Mouse (Mus musculus) E14TG2a.4 (cell line): ENCODE results near the gene Prodh2.

Source experiments
- H3K27me3 ChIP-seq: 2 replicates; pipeline ENCODE4 v1.6.1; 2014; ENCODE audit warnings: low read length, control low read depth; ENCODE audit not compliant: insufficient read depth
- H3K36me3 ChIP-seq: 2 replicates; pipeline ENCODE4 v1.6.1; 2014; ENCODE audit warnings: low read length, control low read depth; ENCODE audit not compliant: insufficient read depth
- H3K4me1 ChIP-seq: replicated peaks from 2 replicates; pipeline ENCODE4 v1.6.1; 2014; ENCODE audit warnings: low read depth, low read length, control low read depth
- H3K4me3 ChIP-seq: replicated peaks from 2 replicates; pipeline ENCODE4 v1.5.1; 2014; ENCODE audit warnings: mild to moderate bottlenecking, low read length
- H3K9me3 ChIP-seq: 2 replicates; pipeline ENCODE4 v1.6.1; 2014; ENCODE audit warnings: low read length, control low read depth
- CTCF ChIP-seq: conservative IDR thresholded peaks from 2 replicates; pipeline ENCODE4 v1.5.1; 2014; ENCODE audit warnings: low read length
- NANOG ChIP-seq: IDR thresholded peaks from 2 replicates; pipeline ENCODE4 v1.6.1; 2014; ENCODE audit warnings: borderline replicate concordance, low read length, mixed read lengths
- POU5F1 ChIP-seq: IDR thresholded peaks from 2 replicates; pipeline ENCODE4 v1.6.1; 2014; ENCODE audit warnings: low read length, borderline replicate concordance

Prodh2 gene

DNA sequence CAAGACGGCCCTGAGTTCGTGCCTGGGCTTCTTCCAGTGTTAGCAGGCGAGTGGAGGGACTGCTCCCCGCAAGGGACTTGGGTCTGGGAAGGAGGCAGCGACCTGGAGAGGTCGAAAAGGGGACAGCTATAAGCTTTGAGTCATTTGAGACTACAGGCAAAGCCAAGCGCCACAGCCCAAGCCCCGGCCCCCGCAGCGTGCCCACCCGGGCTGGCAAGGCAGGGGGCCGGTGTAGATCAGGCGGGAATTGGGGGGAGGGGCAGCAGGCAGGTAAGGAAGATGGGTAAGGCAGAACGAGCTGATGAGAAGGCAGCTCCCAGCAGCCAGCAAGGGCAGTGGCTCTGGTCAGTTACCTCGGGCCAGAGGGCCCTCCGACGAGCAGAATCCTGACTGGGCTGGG, 33.0 kb downstream of the Prodh2 start:
- peaks cover 4% of the 10 kb centered on the region for H3K36me3 ChIP-seq
- H3K4me1 ChIP-seq: peaks cover 55% of the 10 kb centered on the region
- TF ChIP-seq NANOG (no peak), POU5F1 (no peak), CTCF (no peak)
- no peaks in the 10 kb centered on the region for H3K9me3 ChIP-seq
- peaks cover 83% of the 10 kb centered on the region for H3K27me3 ChIP-seq
- H3K4me3 ChIP-seq: peak overlapping the region; percentile 70

- H3K9me3 ChIP-seq: no peaks in the 10 kb centered on the region
Measured at GRCm38 (mm10) chr7:30526981-30527380, 33.6 kb downstream of the Prodh2 start.

GRCm38 (mm10) chr7:30531291-30531815, 37.9 kb downstream of the Prodh2 start:
- TF ChIP-seq CTCF (no peak), NANOG (no peak), POU5F1 (no peak)
- Histone ChIP-seq H3K4me3 (no peak overlapping the region), H3K9me3 (peaks cover 14% of the 10 kb centered on the region), H3K36me3 (peaks cover 10% of the 10 kb centered on the region), H3K4me1 (peaks cover 47% of the 10 kb centered on the region), H3K27me3 (peaks cover 78% of the 10 kb centered on the region)

More at GRCm38 (mm10) chr7:30526981-30527380, 33.6 kb downstream of the Prodh2 start:
- peak overlapping the region; percentile 70 for H3K4me3 ChIP-seq
- H3K27me3 ChIP-seq: peaks cover 83% of the 10 kb centered on the region
- TF ChIP-seq CTCF (no peak), NANOG (no peak), POU5F1 (no peak)
- peaks cover 5% of the 10 kb centered on the region for H3K36me3 ChIP-seq
- peaks cover 55% of the 10 kb centered on the region for H3K4me1 ChIP-seq

- TF ChIP-seq NANOG: no peak
- TF ChIP-seq POU5F1: no peak
- no peak for TF ChIP-seq CTCF
- peaks cover 14% of the 10 kb centered on the region for H3K9me3 ChIP-seq
- H3K4me1 ChIP-seq: peaks cover 34% of the 10 kb centered on the region
- H3K27me3 ChIP-seq: peaks cover 66% of the 10 kb centered on the region
- no peak overlapping the region for H3K4me3 ChIP-seq
- H3K36me3 ChIP-seq: peaks cover 12% of the 10 kb centered on the region
Measured at GRCm38 (mm10) chr7:30532931-30533330, 39.5 kb downstream of the Prodh2 start.

DNA sequence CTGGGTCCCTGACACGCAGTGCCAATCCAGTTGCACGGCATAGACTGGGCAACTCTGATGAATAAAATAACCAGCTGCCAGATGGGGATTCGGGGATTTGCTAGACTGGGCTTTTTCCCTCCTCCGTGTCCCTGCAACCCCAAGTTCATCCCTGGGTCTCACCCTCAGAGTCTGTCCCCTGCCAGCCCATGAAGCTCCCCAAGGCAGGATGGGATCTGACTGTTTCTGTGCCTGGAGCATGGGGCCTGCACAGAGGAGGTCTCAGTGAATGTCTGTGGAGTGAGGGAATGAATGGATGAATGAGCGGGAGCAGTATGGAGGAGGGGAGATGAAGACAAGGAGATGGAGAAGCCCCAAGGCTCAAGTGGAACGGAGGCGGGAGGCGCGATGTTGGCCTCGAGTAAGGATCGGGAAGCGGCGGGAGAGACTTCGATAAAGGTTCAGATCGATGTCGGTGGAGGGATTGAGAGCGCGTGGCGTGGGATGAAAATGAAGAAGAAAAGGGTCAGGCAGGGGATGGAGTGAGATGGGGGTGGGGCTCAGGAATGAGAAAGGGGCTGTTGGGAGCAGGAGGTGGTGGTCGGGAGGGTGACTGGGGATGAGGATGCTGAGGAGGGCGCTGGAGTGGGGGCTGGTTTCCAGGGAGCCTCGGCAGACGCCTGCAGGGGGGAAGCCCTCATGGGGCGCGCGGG, 40.7 kb downstream of the Prodh2 start:
- Histone ChIP-seq H3K9me3 (peaks cover 14% of the 10 kb centered on the region), H3K27me3 (peaks cover 61% of the 10 kb centered on the region), H3K4me3 (peak overlapping the region; percentile 85), H3K36me3 (peaks cover 20% of the 10 kb centered on the region), H3K4me1 (peaks cover 25% of the 10 kb centered on the region)
- TF ChIP-seq POU5F1 (no peak), CTCF (no peak), NANOG (no peak)

GRCm38 (mm10) chr7:30534633-30535577, 41.5 kb downstream of the Prodh2 start, which contains the start of gene Arhgap33:
TSS of gene Arhgap33 (minus strand) at chr7:30535060.
- peaks cover 56% of the 10 kb centered on the region for H3K27me3 ChIP-seq
- peaks cover 24% of the 10 kb centered on the region for H3K36me3 ChIP-seq
- TF ChIP-seq POU5F1 (no peak), NANOG (no peak), CTCF (no peak)
- H3K4me1 ChIP-seq: peaks cover 27% of the 10 kb centered on the region
- peaks cover 14% of the 10 kb centered on the region for H3K9me3 ChIP-seq
- peak within 1 kb of the TSS; percentile 85 for H3K4me3 ChIP-seq

DNA sequence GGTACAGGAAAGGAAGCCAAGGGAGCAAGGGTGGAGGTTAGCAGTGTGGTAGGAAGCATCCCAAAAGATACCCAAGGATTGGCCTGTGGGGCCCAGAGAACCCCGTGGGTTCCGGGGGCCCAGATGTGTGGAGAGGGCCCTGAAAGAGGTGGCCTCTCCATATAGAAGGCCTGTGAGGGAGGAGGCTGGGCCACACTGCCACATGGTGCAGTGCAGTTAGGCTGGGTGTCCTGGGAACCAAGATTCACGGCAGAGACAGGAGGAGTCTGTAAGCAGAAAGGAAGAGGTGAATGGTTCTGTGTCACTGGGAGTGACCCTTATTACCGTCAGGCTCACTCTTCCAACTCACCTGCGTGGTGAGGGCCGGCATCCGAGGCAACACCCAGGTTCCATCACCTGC, 47.1 kb downstream of the Prodh2 start:
- TF ChIP-seq POU5F1: no peak
- no peak for TF ChIP-seq NANOG
- no peak for TF ChIP-seq CTCF
- peaks cover 11% of the 10 kb centered on the region for H3K27me3 ChIP-seq
- peak overlapping the region; percentile 68 for H3K4me3 ChIP-seq
- H3K4me1 ChIP-seq: peaks cover 49% of the 10 kb centered on the region
- H3K36me3 ChIP-seq: peaks cover 43% of the 10 kb centered on the region
- no peaks in the 10 kb centered on the region for H3K9me3 ChIP-seq

- no peaks in the 10 kb centered on the region for H3K9me3 ChIP-seq
Measured at GRCm38 (mm10) chr7:30544327-30544726, 50.9 kb downstream of the Prodh2 start.

More at GRCm38 (mm10) chr7:30544327-30544726, 50.9 kb downstream of the Prodh2 start:
- H3K4me1 ChIP-seq: peaks cover 43% of the 10 kb centered on the region
- peaks cover 59% of the 10 kb centered on the region for H3K36me3 ChIP-seq
- no peaks in the 10 kb centered on the region for H3K27me3 ChIP-seq
- H3K4me3 ChIP-seq: no peak overlapping the region
- no peak for TF ChIP-seq POU5F1
- TF ChIP-seq NANOG: no peak
- TF ChIP-seq CTCF: no peak
